29 mouse cellular contexts compared by ENCODE assay signal in the genomic region with DNA sequence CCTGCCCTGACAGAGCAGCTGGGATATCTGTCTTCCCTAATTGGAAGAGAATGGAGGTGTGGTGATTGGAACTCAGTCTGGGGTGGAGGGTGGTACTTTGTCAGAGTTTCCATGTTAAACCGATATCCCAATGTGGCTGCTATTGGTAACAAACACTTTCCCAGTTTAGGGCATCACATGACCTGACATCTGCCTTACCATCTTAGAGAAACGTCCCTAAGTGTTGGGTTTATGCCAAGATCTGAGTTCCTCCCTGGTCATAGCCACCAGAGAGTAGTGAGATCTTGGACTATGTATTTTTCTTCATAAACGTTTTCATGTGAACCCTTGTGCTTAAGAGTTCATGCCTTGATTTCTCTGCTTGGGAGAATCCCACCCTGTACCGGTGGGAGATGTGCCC.
DNase-seq lines count a peak whose midpoint lies in the region; ATAC-seq and TF ChIP-seq lines count a peak whose summit lies in the region.
"Had no signal": no experiment of that assay in that cellular context is flagged by ENCODE, and none has a peak within 500 bp of the region (broad histone marks: within the 10 kb centered on the region; RNA-seq: fewer than 3 reads in every experiment).

No protein-coding gene starts in this region.

- TF ChIP-seq CTCF in gastrocnemius, adult 2 months (IDR thresholded peaks at IDR 0.05): no peak

- peak overlapping the region; percentile 23; the same call in 1 of the 2 replicates for H3K4me3 ChIP-seq in gastrocnemius, adult 2 months
- no peak overlapping the region for H3K4me3 ChIP-seq in heart, embryonic 12.5 days
- no peak overlapping the region for H3K4me3 ChIP-seq in midbrain, embryonic 11.5 days (ENCODE audit: low read depth, low read length)
- H3K4me3 ChIP-seq in midbrain, embryonic 15.5 days: no peak overlapping the region
- H3K4me3 ChIP-seq: embryonic facial prominence, embryonic 10.5 days; embryonic facial prominence, embryonic 13.5 days; erythroblast, embryonic 14.5 days; forebrain, embryonic 12.5 days; forebrain, embryonic 15.5 days; hindbrain, embryonic 12.5 days; hindbrain, embryonic 15.5 days had no signal

- WGBS in heart, embryonic 12.5 days: 46% methylated on average over 4 of the region's 4 CpGs
- WGBS in midbrain, embryonic 11.5 days: 85% methylated on average over 4 of the region's 4 CpGs
- WGBS in midbrain, embryonic 15.5 days: 77% methylated on average over 4 of the region's 4 CpGs

- H3K4me2 ChIP-seq in heart, embryonic 12.5 days: no peak overlapping the region
- no peak overlapping the region for H3K4me2 ChIP-seq in midbrain, embryonic 11.5 days
- no peak overlapping the region for H3K4me2 ChIP-seq in midbrain, embryonic 15.5 days
- H3K4me2 ChIP-seq: embryonic facial prominence, embryonic 13.5 days; forebrain, embryonic 12.5 days; forebrain, embryonic 15.5 days; hindbrain, embryonic 12.5 days; hindbrain, embryonic 15.5 days had no signal

- H3K27ac ChIP-seq in gastrocnemius, adult 2 months: peak overlapping the region; percentile 86
- H3K27ac ChIP-seq in heart, embryonic 12.5 days (ENCODE audit: poor library complexity, severe bottlenecking): peak overlapping the region; percentile 25; the same call in 1 of the 2 replicates
- H3K27ac ChIP-seq in midbrain, embryonic 11.5 days (ENCODE audit: low read depth, low read length): no peak overlapping the region
- H3K27ac ChIP-seq in midbrain, embryonic 15.5 days: no peak overlapping the region
- H3K27ac ChIP-seq: embryonic facial prominence, embryonic 10.5 days; embryonic facial prominence, embryonic 13.5 days; forebrain, embryonic 12.5 days; forebrain, embryonic 15.5 days; hindbrain, embryonic 12.5 days; hindbrain, embryonic 15.5 days had no signal

- no peak for ATAC-seq in heart, embryonic 12.5 days (ENCODE audit: insufficient number of reproducible peaks, low FRiP score)
- ATAC-seq in midbrain, embryonic 11.5 days (ENCODE audit: low FRiP score): no peak
- no peak for ATAC-seq in midbrain, embryonic 15.5 days (replicated peaks)
- no peak for ATAC-seq in megakaryocyte, adult 5-6 weeks (ENCODE audit: poor library complexity, severe bottlenecking)
- ATAC-seq: activated CD4-positive, CD25-positive, alpha-beta regulatory T cell, adult 4 months; forebrain, embryonic 15.5 days; intestine, postnatal 0 days had no signal

- no peak for DNase-seq in gastrocnemius, adult 2 months
- DNase-seq in gastrocnemius, postnatal 4 days (ENCODE audit: low spot score in 2 of 2): no peak
- no peak for DNase-seq in heart, adult 11 months
- peak; percentile 73 for DNase-seq in midbrain, embryonic 11.5 days (ENCODE audit: low spot score, missing footprints)
- no peak for DNase-seq in cerebellum, adult 9-10 months
- DNase-seq: adrenal gland, adult 8-10 months; adrenal gland, postnatal 36 days; cerebellum, adult 11 months; cerebellum, adult 2 months; cerebellum, postnatal 10 days; cerebellum, postnatal 36 days; embryo, embryonic 11 days; gastrocnemius, postnatal 10 days; gastrocnemius, postnatal 36 days; kidney, adult 2 months had no signal

- intact Hi-C loops in gastrocnemius, adult 2 months (cut with DNase I): no loop called here

- peaks cover 47% of the 10 kb centered on the region for H3K4me1 ChIP-seq in heart, embryonic 12.5 days (replicated peaks)
- no peaks in the 10 kb centered on the region for H3K4me1 ChIP-seq in midbrain, embryonic 11.5 days (ENCODE audit: control insufficient read depth, insufficient read depth, low read length)
- no peaks in the 10 kb centered on the region for H3K4me1 ChIP-seq in midbrain, embryonic 15.5 days
- H3K4me1 ChIP-seq: forebrain, embryonic 12.5 days; forebrain, embryonic 15.5 days; hindbrain, embryonic 12.5 days; hindbrain, embryonic 15.5 days had no signal

- H3K9me3 ChIP-seq in heart, embryonic 12.5 days (replicated peaks): no peaks in the 10 kb centered on the region
- H3K9me3 ChIP-seq in midbrain, embryonic 11.5 days (ENCODE audit: control insufficient read depth, low read length): no peaks in the 10 kb centered on the region
- no peaks in the 10 kb centered on the region for H3K9me3 ChIP-seq in midbrain, embryonic 15.5 days
- H3K9me3 ChIP-seq: embryonic facial prominence, embryonic 10.5 days; embryonic facial prominence, embryonic 13.5 days; forebrain, embryonic 12.5 days; forebrain, embryonic 15.5 days; G1E; hindbrain, embryonic 12.5 days; hindbrain, embryonic 15.5 days had no signal

- H3K9ac ChIP-seq in heart, embryonic 12.5 days: no peak overlapping the region
- no peak overlapping the region for H3K9ac ChIP-seq in midbrain, embryonic 11.5 days (ENCODE audit: low read length)
- no peak overlapping the region for H3K9ac ChIP-seq in midbrain, embryonic 15.5 days
- H3K9ac ChIP-seq: embryonic facial prominence, embryonic 13.5 days; forebrain, embryonic 12.5 days; forebrain, embryonic 15.5 days; hindbrain, embryonic 12.5 days; hindbrain, embryonic 15.5 days had no signal

- no peaks in the 10 kb centered on the region for H3K36me3 ChIP-seq in heart, embryonic 12.5 days
- no peaks in the 10 kb centered on the region for H3K36me3 ChIP-seq in midbrain, embryonic 11.5 days (ENCODE audit: control insufficient read depth, insufficient read depth, low read length)
- H3K36me3 ChIP-seq in midbrain, embryonic 15.5 days (replicated peaks): no peaks in the 10 kb centered on the region
- H3K36me3 ChIP-seq: embryonic facial prominence, embryonic 10.5 days; embryonic facial prominence, embryonic 13.5 days; forebrain, embryonic 12.5 days; forebrain, embryonic 15.5 days; hindbrain, embryonic 12.5 days; hindbrain, embryonic 15.5 days had no signal

- H3K27me3 ChIP-seq in heart, embryonic 12.5 days (replicated peaks): no peaks in the 10 kb centered on the region
- H3K27me3 ChIP-seq in midbrain, embryonic 11.5 days (ENCODE audit: control insufficient read depth, insufficient read depth, low read length): no peaks in the 10 kb centered on the region
- no peaks in the 10 kb centered on the region for H3K27me3 ChIP-seq in midbrain, embryonic 15.5 days (replicated peaks)
- H3K27me3 ChIP-seq: CH12.LX; embryonic facial prominence, embryonic 13.5 days; forebrain, embryonic 12.5 days; forebrain, embryonic 15.5 days; hindbrain, embryonic 12.5 days; hindbrain, embryonic 15.5 days had no signal

Comparison
In these comparisons a context has a peak if more than half of its experiments do, and no peak if none do; other contexts are left out.
1. H3K27ac ChIP-seq: peak in gastrocnemius, adult 2 months (single experiment) and heart, embryonic 12.5 days (single experiment); none in midbrain, embryonic 11.5 days (single experiment) and midbrain, embryonic 15.5 days (single experiment).